Comparison of ENCODE assay signal across 12 mouse cellular contexts in the genomic region with DNA sequence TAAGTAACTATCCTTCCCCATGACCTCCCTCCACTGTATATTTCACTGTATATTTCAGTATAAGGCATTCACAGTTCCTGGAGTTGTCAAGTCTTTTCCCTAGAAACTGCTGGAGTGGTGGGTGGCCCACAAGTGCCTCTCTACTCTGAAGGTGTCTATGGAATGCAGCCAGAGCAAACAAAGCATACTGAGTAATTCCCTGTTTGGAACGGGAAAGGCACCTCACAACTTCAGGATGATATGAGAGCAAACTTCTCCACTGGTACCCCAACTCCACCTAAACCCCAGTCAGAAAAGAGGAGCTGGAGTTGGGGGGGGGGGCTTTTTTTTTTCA. TPM values are rescaled to one million over a fixed set of nuclear protein-coding genes. Genes with fewer than 3 reads are reported as not detected.
A peak's percentile ranks its signal among the peaks of the same experiment; 100 is the strongest.
DNase-seq lines count a peak whose midpoint lies in the region; ATAC-seq and TF ChIP-seq lines count a peak whose summit lies in the region.
"Had no signal": no experiment of that assay in that cellular context is flagged by ENCODE, and none has a peak within 500 bp of the region (broad histone marks: within the 10 kb centered on the region; RNA-seq: fewer than 3 reads in every experiment).

No protein-coding gene starts in this region.

- WGBS in heart, embryonic 11.5 days (ENCODE audit: insufficient replicate concordance): 4% methylated on average over 1 of the region's 1 CpGs
- 35% methylated on average over 1 of the region's 1 CpGs for WGBS in liver, embryonic 13.5 days (ENCODE audit: insufficient replicate concordance)
- 48% methylated on average over 1 of the region's 1 CpGs for WGBS in liver, postnatal 0 days (ENCODE audit: insufficient replicate concordance)
- 6% methylated on average over 1 of the region's 1 CpGs for WGBS in forebrain, postnatal 0 days

- peak overlapping the region; percentile 91 for H3K27ac ChIP-seq in heart, embryonic 11.5 days (ENCODE audit: low read depth, low read length)
- peak overlapping the region; percentile 29; the same call in 1 of the 2 replicates for H3K27ac ChIP-seq in liver, embryonic 13.5 days
- no peak overlapping the region for H3K27ac ChIP-seq in liver, postnatal 0 days (ENCODE audit: low read depth)
- H3K27ac ChIP-seq in forebrain, postnatal 0 days (ENCODE audit: low read depth, low read length): no peak overlapping the region
- H3K27ac ChIP-seq: intestine, embryonic 15.5 days; liver, embryonic 15.5 days had no signal

- H3K27me3 ChIP-seq in heart, embryonic 11.5 days (ENCODE audit: control insufficient read depth, insufficient read depth, low read length): no peaks in the 10 kb centered on the region
- H3K27me3 ChIP-seq in liver, embryonic 13.5 days: no peaks in the 10 kb centered on the region
- H3K27me3 ChIP-seq in liver, postnatal 0 days (ENCODE audit: insufficient read depth, low read length): no peaks in the 10 kb centered on the region
- no peaks in the 10 kb centered on the region for H3K27me3 ChIP-seq in forebrain, postnatal 0 days (ENCODE audit: insufficient read depth, low read length)
- H3K27me3 ChIP-seq: intestine, embryonic 15.5 days; liver, embryonic 15.5 days had no signal

- ATAC-seq in heart, embryonic 11.5 days (replicated peaks; ENCODE audit: insufficient number of reproducible peaks, low FRiP score, low TSS enrichment): no peak
- no peak for ATAC-seq in liver, embryonic 13.5 days (ENCODE audit: low read depth)
- no peak for ATAC-seq in liver, postnatal 0 days
- no peak for ATAC-seq in inflammation-experienced regulatory T-cells, adult 6 months
- ATAC-seq in forebrain, postnatal 0 days: no peak
- ATAC-seq: intestine, embryonic 15.5 days had no signal

- no peak for DNase-seq in heart, postnatal 14 days
- no peak for DNase-seq in liver, embryonic 13.5 days
- DNase-seq in liver, postnatal 0 days: no peak
- DNase-seq in left cerebral cortex, postnatal 36 days (ENCODE audit: low spot score in 2 of 2): peak; percentile 55 to 58
- peak; percentile 73 for DNase-seq in telencephalon, adult 2 months (ENCODE audit: low read depth, low spot score)
- DNase-seq in forebrain, postnatal 0 days: no peak
- DNase-seq: cerebellum, adult 9-11 months; thymus, postnatal 25 days had no signal

- H3K36me3 ChIP-seq in heart, embryonic 11.5 days (ENCODE audit: control insufficient read depth, insufficient read depth, low read length): no peaks in the 10 kb centered on the region
- H3K36me3 ChIP-seq in liver, embryonic 13.5 days: no peaks in the 10 kb centered on the region
- no peaks in the 10 kb centered on the region for H3K36me3 ChIP-seq in liver, postnatal 0 days (replicated peaks; ENCODE audit: insufficient read depth, low read length)
- no peaks in the 10 kb centered on the region for H3K36me3 ChIP-seq in forebrain, postnatal 0 days (ENCODE audit: insufficient read depth)
- H3K36me3 ChIP-seq: intestine, embryonic 15.5 days; liver, embryonic 15.5 days had no signal

- intact Hi-C loops in heart, postnatal 14 days (cut with DNase I): no loop called here
- intact Hi-C loops in left cerebral cortex, postnatal 36 days (cut with DNase I): no loop called here

- H3K4me1 ChIP-seq in heart, embryonic 11.5 days (ENCODE audit: control insufficient read depth, insufficient read depth, low read length): peaks cover 25% of the 10 kb centered on the region
- H3K4me1 ChIP-seq in liver, embryonic 13.5 days (replicated peaks): peaks cover 20% of the 10 kb centered on the region
- H3K4me1 ChIP-seq in liver, postnatal 0 days (ENCODE audit: insufficient read depth): peaks cover 14% of the 10 kb centered on the region
- H3K4me1 ChIP-seq in forebrain, postnatal 0 days (ENCODE audit: insufficient read depth): no peaks in the 10 kb centered on the region

- H3K4me2 ChIP-seq in heart, embryonic 11.5 days: no peak overlapping the region; the same call in 1 of the 2 replicates
- H3K4me2 ChIP-seq in liver, embryonic 13.5 days: no peak overlapping the region
- H3K4me2 ChIP-seq in liver, postnatal 0 days (ENCODE audit: low read depth, low read length): no peak overlapping the region
- H3K4me2 ChIP-seq in forebrain, postnatal 0 days (ENCODE audit: low read depth): no peak overlapping the region
- H3K4me2 ChIP-seq: intestine, embryonic 15.5 days; liver, embryonic 15.5 days had no signal

- H3K9me3 ChIP-seq in heart, embryonic 11.5 days (replicated peaks; ENCODE audit: control insufficient read depth, low read length): no peaks in the 10 kb centered on the region
- H3K9me3 ChIP-seq in liver, embryonic 13.5 days (replicated peaks): no peaks in the 10 kb centered on the region
- H3K9me3 ChIP-seq in liver, postnatal 0 days (ENCODE audit: low read length): no peaks in the 10 kb centered on the region
- no peaks in the 10 kb centered on the region for H3K9me3 ChIP-seq in forebrain, postnatal 0 days (ENCODE audit: low read length)
- H3K9me3 ChIP-seq: intestine, embryonic 15.5 days; liver, embryonic 15.5 days had no signal

- TF ChIP-seq CTCF in liver, postnatal 0 days (IDR thresholded peaks at IDR 0.05; ENCODE audit: low read depth): no peak
- TF ChIP-seq CTCF in forebrain, postnatal 0 days (IDR thresholded peaks at IDR 0.05; ENCODE audit: low read depth): no peak

- no peak overlapping the region for H3K4me3 ChIP-seq in heart, embryonic 11.5 days (ENCODE audit: low read depth, low read length)
- no peak overlapping the region for H3K4me3 ChIP-seq in liver, embryonic 13.5 days (replicated peaks)
- H3K4me3 ChIP-seq in liver, postnatal 0 days (ENCODE audit: low read depth, low read length): no peak overlapping the region
- H3K4me3 ChIP-seq in forebrain, postnatal 0 days (ENCODE audit: low read depth, low read length): no peak overlapping the region
- H3K4me3 ChIP-seq: intestine, embryonic 15.5 days; liver, embryonic 15.5 days had no signal

- no peak overlapping the region for H3K9ac ChIP-seq in heart, embryonic 11.5 days (ENCODE audit: low read depth, low read length)
- H3K9ac ChIP-seq in liver, embryonic 13.5 days: no peak overlapping the region
- H3K9ac ChIP-seq in liver, postnatal 0 days (replicated peaks): no peak overlapping the region
- H3K9ac ChIP-seq in forebrain, postnatal 0 days: no peak overlapping the region
- H3K9ac ChIP-seq: intestine, embryonic 15.5 days; liver, embryonic 15.5 days had no signal

- TF ChIP-seq EP300 in liver, postnatal 0 days (IDR thresholded peaks at IDR 0.05; ENCODE audit: low read depth): no peak

RNA-seq across cellular contexts. Expression of a gene that starts 25.5 kb away (rescaled TPM):
- polyA plus RNA-seq in heart, embryonic 11.5 days (2014; fragmentation: Nextera tagmentation; extraction: Ambion mirVana): 32.8 and 41.9 TPM in 2 replicates
- 10 to 100 TPM; 20.9 to 22.4 TPM for total RNA-seq in heart, postnatal 14 days (2021)
- polyA plus RNA-seq in liver, embryonic 13.5 days (2015; fragmentation: Nextera tagmentation; extraction: Ambion mirVana): 14.5 and 15.2 TPM in 2 replicates
- 16.5 and 17.2 TPM in 2 replicates for polyA plus RNA-seq in liver, postnatal 0 days (2015; fragmentation: Nextera tagmentation; extraction: Ambion mirVana)
- 100 to 1,000 TPM in 1 of 2 experiments, 10 to 100 TPM in 1; 80.5 to 105 TPM for total RNA-seq in left cerebral cortex, postnatal 36 days (2021)
- 10 to 100 TPM; 41.5 to 78.0 (median 69.7) TPM for polyA plus RNA-seq in inflammation-experienced regulatory T-cells, adult 6 months (2017; shearing (Covaris generic))
- 55.0 and 63.6 TPM in 2 replicates for total RNA-seq in forebrain, postnatal 0 days (2014; rRNA removed)
- polyA plus RNA-seq in forebrain, postnatal 0 days (2015; fragmentation: Nextera tagmentation; extraction: Ambion mirVana): 112 and 149 TPM in 2 replicates

Comparison
In these comparisons a context has a peak if more than half of its experiments do, and no peak if none do; other contexts are left out.
1. H3K27ac ChIP-seq: peak in heart, embryonic 11.5 days (single experiment) and liver, embryonic 13.5 days (single experiment); none in liver, postnatal 0 days (single experiment) and forebrain, postnatal 0 days (single experiment).
2. DNase-seq: peak in left cerebral cortex, postnatal 36 days (2 of 2) and telencephalon, adult 2 months (single experiment); none in heart, postnatal 14 days (0 of 2), liver, embryonic 13.5 days (single experiment), liver, postnatal 0 days (single experiment) and forebrain, postnatal 0 days (single experiment).